Mouse (Mus musculus) T-helper 2 cell (primary cell): ENCODE data around the gene Rbm5.

Experiments used
- in situ Hi-C: fragments of 300-600 bp; cut with MboI, MseI; formaldehyde crosslinking; loops from one replicate; pipeline ENCODE4 v1.15.1; 2025; ENCODE audit warnings: high pct_unique_total_duplicates

The Rbm5 gene

GRCm38 (mm10) chr9:107703337-107704122 is 67.3 kb downstream of the Rbm5 start:
- in situ Hi-C loops, result no loop called here

GRCm38 (mm10) chr9:107702606-107703185 is 68.1 kb downstream of the Rbm5 start:
- in situ Hi-C loops, result no loop called here

GRCm38 (mm10) chr9:107701594-107701993 is 69.2 kb downstream of the Rbm5 start:
- in situ Hi-C loops, result no loop called here

GRCm38 (mm10) chr9:107700114-107700571 is 70.7 kb downstream of the Rbm5 start:
- in situ Hi-C loops, result no loop called here

GRCm38 (mm10) chr9:107699376-107699980 is 71.3 kb downstream of the Rbm5 start:
- in situ Hi-C loops, result no loop called here

GRCm38 (mm10) chr9:107698611-107699190 is 72.1 kb downstream of the Rbm5 start:
- in situ Hi-C loops, result no loop called here

GRCm38 (mm10) chr9:107697811-107698521 is 72.8 kb downstream of the Rbm5 start:
- in situ Hi-C loops, result no loop called here

DNA sequence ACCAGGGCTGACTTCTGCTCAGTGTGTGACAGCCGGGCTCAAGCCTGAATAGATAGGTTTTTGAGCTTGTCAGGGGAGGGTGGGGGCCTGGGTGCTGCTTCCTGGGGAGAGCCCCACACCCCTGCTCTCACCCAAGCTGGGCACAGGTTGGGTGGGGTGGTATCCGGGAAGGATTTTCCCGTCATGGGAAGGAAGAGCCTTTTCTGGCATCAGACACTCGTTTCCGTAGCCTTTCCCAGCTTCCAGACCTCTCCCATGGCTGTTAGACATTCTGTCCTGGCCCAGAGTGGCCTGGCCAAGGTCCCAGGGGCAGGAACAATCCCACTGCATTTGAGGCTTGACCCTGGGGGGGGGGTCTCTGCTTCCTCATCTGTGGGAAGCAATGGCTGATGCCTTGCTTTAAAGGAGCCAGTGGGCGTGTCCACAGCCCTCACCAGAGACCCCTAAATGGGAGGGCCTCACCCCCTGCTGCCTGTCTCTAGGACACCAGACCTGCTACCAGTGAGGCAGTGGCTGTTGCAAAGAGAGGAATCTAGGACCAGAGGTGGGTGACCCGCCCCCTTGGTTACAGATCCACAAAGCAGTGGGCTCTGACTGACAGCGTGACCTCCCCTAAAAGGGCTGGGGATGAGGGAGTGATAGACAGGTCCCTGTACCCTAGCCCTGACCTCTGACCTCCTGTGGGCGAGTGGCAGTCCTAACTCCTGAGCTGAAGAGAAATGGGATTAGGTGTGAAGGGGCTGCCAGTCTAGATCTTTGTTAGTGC is 73.8 kb downstream of the Rbm5 start:
- in situ Hi-C loops, result no loop called here

DNA sequence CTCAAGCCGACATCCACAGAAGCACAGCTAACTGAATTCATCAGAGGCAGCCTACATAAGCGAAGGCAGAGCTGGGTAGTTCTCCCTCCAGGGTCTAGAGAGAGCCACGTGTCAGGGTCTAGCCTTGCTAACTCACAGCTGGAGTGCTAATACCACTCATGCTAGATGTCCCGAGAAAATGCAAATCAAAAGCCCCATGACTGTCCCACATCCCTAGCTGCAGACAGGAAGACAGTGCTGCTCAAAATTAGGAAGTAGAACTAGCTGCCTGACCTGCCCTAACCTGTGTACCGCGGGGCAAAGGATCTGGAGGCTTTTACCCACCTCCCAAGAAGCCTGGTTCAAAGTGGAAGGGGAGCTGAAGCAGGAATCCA is 74.7 kb downstream of the Rbm5 start:
- in situ Hi-C loops, result no loop called here

DNA sequence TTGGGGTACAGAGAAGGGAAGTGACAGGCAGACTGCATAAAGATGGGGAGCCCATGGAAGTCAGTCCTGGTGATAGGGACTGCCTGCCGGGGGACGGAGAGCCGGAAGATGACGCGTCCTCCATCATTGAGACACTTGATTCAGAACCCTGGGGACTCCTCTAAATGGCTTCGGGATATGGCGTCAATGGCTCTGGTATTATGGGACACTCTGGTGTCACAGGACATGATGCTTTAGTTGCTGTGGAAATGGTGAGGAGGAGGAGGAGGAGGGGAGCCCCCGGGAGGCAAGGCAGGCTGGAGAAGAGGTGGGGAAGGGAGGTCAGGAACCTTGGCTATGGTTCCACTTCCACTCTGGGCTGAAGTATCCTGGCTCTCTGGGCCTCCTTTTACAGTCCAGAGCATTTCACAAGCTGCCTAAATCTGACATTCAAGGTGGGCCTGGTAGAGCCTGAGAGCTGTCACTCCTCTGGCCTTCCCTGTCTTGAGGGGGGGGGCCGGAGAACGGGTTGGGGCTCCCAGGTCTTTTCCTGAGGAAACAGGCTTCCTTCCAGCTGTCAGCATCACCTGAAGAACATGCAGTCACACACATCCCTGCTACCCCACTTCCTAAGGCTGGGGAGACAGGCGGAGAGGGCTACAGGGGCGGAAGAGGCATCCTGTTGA is 75.2 kb downstream of the Rbm5 start:
- in situ Hi-C loops, result no loop called here

- in situ Hi-C loops, result no loop called here
Measured at GRCm38 (mm10) chr9:107694627-107695026, 76.2 kb downstream of the Rbm5 start.

DNA sequence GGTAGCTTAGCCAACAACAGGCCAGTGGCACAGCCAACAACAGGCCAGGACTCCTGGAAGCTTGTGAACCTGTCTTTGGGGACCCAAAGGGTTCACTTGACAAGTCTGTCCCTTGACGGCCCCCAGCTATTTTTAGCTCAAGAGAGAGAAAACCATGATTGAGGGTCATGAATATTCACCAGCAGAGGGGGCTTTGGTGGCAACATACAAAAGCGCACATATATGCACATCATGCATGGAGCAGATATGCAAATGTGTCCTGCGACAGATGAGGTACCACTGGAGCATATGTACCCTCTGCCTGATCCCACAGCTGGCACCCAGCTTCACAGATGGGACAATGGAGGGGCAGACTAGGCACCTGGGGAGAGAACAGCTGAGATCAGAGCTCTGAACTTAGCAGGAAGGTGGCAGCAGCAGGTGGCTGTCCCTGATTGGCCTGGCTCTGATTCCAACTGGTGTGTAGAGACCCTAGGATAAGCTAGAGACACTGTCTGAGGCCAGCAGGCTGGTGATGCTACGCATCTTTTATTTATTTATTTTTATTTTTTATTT is 77.3 kb downstream of the Rbm5 start:
- in situ Hi-C loops, result no loop called here

GRCm38 (mm10) chr9:107692785-107693184 is 78.0 kb downstream of the Rbm5 start:
- in situ Hi-C loops, result no loop called here

GRCm38 (mm10) chr9:107690391-107690790 is 80.4 kb downstream of the Rbm5 start:
- in situ Hi-C loops, result no loop called here
